Mouse (Mus musculus) heart, embryonic 13.5 days (tissue): ENCODE results near the gene Plod2. TPM values are rescaled to one million over a fixed set of nuclear protein-coding genes. Genes with fewer than 3 reads are reported as not detected.
A peak's percentile ranks its signal among the peaks of the same experiment; 100 is the strongest.

Source experiments
- ATAC-seq: fragments of 200-750 bp; cut with Nextera tagmentation; 2 replicates; pipeline ENCODE4 v1.8.0; 2017; ENCODE audit warnings: moderate TSS enrichment; ENCODE audit not compliant: insufficient number of reproducible peaks, low FRiP score, low TSS enrichment; ENCODE audit errors: extremely low read depth
- H3K27ac ChIP-seq: fragments of 300-500 bp; sonication (generic); replicated peaks from 2 replicates; pipeline ENCODE4 v1.5.1; 2015; ENCODE audit warnings: moderate library complexity, mild to moderate bottlenecking, inconsistent platforms
- H3K27me3 ChIP-seq: fragments of 300-500 bp; sonication (generic); replicated peaks from 2 replicates; pipeline ENCODE4 v1.6.1; 2015; ENCODE audit warnings: mild to moderate bottlenecking, inconsistent platforms
- H3K36me3 ChIP-seq: fragments of 300-500 bp; sonication (generic); 2 replicates; pipeline ENCODE4 v1.6.1; 2015; ENCODE audit warnings: mild to moderate bottlenecking, inconsistent platforms
- H3K4me1 ChIP-seq: fragments of 300-500 bp; sonication (generic); 2 replicates; pipeline ENCODE4 v1.6.1; 2015; ENCODE audit warnings: inconsistent platforms
- H3K4me2 ChIP-seq: fragments of 300-500 bp; sonication (generic); 2 replicates; pipeline ENCODE4 v1.6.1; 2015; ENCODE audit warnings: inconsistent platforms, mild to moderate bottlenecking, moderate library complexity
- H3K4me3 ChIP-seq: fragments of 300-500 bp; sonication (generic); 2 replicates; pipeline ENCODE4 v1.5.1; 2015; ENCODE audit warnings: moderate library complexity, mild to moderate bottlenecking, inconsistent platforms
- H3K9ac ChIP-seq: fragments of 300-500 bp; sonication (generic); 2 replicates; pipeline ENCODE4 v1.6.1; 2015; ENCODE audit warnings: inconsistent platforms, mild to moderate bottlenecking, moderate library complexity
- H3K9me3 ChIP-seq: fragments of 300-500 bp; sonication (generic); 2 replicates; pipeline ENCODE4 v1.6.1; 2016; ENCODE audit warnings: inconsistent platforms
- WGBS: fragments of 180-500 bp; shearing (Covaris S2); methylation state at CpG from one replicate; pipeline ENCODE4 v1.1.7; 2015; ENCODE audit warnings: mixed read lengths; 5-methylcytosine and 5-hydroxymethylcytosine counted together
- polyA plus RNA-seq: library from polyadenylated mRNA; unstranded; fragments of >200 nt; fragmentation: Nextera tagmentation; extraction: Ambion mirVana; gene quantifications from 2 replicates; pipeline ENCODE4 v1.2.1, GENCODE M21; 2015

Plod2 gene
- polyA plus RNA-seq, 1 experiment from 2014 or later = 30.1 TPM

DNA sequence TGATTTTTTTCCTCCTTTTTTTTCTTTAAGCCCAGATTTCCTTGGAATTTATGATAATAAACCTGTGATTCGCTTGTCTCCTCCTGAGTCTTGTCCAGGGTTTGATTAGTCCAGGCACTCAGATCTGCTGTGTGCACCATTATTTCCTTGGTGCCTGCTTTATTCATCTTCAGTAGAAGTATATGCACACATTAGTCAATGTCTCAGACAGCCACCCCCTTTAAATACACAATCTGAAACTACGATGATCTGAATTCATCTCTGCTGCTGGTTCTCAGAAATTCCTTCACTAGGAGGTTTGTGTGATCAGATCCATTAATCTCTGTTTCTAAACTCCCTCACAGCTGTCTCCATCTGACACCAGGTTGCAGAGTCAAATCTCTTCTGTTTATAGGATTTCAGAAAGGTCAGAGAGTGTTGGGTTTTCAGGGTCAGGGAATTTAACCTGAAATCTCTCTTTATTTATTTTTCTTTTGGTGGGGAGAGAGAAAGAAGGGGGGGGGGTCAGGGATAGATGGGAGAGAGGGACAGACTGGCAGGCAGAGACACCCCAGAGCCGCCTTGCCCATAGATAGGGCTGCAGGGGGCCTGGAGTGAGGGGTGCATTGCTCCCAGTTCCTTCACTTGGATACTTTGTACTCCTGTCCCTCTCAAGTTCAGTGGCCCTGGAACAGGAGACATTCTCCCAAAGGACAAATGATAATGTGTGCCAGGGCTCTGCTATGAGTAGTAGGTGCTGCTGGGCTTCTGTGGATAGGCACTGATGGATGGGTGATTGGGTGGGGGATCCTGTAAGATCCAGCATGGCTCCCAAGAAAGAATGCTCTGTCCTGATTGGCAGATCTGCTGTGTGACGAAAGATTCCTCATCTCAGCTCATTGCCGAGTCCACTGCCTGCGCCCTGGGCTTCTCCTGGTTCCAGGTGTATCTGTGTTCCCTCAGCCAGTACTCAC is 13.3 kb downstream of the Plod2 start:
- no peak overlapping the region for H3K9ac ChIP-seq
- no peak for ATAC-seq
- no peak overlapping the region for H3K4me2 ChIP-seq
- no peaks in the 10 kb centered on the region for H3K36me3 ChIP-seq
- 68% methylated on average over 6 of the region's 6 CpGs for WGBS
- H3K27ac ChIP-seq = no peak overlapping the region
- H3K9me3 ChIP-seq = no peaks in the 10 kb centered on the region
- peaks cover 37% of the 10 kb centered on the region for H3K4me1 ChIP-seq
- no peak overlapping the region for H3K4me3 ChIP-seq
- no peaks in the 10 kb centered on the region for H3K27me3 ChIP-seq

DNA sequence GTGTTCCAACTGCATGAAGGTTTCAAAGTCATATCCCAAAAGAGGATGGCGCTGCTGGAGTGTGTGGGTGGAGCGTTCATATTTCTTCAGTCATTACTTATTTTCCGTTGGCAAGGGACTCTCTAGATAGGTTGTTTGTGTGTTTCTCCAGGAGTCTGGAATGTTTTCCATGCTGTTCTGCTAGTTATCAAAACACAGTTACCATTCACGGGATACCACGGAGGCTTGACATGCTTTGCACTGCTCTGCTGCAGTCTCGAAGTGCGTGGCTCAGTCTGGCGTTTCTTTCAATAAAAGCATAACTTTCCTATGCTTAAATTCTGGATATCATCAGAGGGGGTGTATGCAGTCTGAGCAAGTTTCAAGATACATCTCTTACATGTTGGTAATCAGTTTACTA is 17.7 kb downstream of the Plod2 start:
- no peak for ATAC-seq
- peak overlapping the region; percentile 46 for H3K4me2 ChIP-seq
- no peaks in the 10 kb centered on the region for H3K27me3 ChIP-seq
- H3K9ac ChIP-seq = no peak overlapping the region
- no peaks in the 10 kb centered on the region for H3K36me3 ChIP-seq
- no peaks in the 10 kb centered on the region for H3K9me3 ChIP-seq
- H3K4me3 ChIP-seq = 0 out of 2 replicates have a peak overlapping the region, but pooled peaks have one; percentile 3
- peaks cover 45% of the 10 kb centered on the region for H3K4me1 ChIP-seq
- WGBS = 24% methylated on average over 8 of the region's 8 CpGs
- peak overlapping the region; percentile 54 for H3K27ac ChIP-seq

GRCm38 (mm10) chr9:92560840-92561547 is 19.0 kb downstream of the Plod2 start:
- Histone ChIP-seq H3K4me3 (no peak overlapping the region), H3K36me3 (no peaks in the 10 kb centered on the region), H3K4me1 (peaks cover 50% of the 10 kb centered on the region), H3K9me3 (no peaks in the 10 kb centered on the region), H3K27ac (no peak overlapping the region; the same call in 1 of the 2 replicates), H3K4me2 (no peak overlapping the region), H3K27me3 (no peaks in the 10 kb centered on the region), H3K9ac (no peak overlapping the region)
- WGBS = 55% methylated on average over 6 of the region's 6 CpGs
- ATAC-seq = no peak; the same call in 1 of the 2 replicates

GRCm38 (mm10) chr9:92562416-92562815 is 20.4 kb downstream of the Plod2 start:
- H3K4me1 ChIP-seq = peaks cover 62% of the 10 kb centered on the region
- no peak overlapping the region for H3K4me2 ChIP-seq
- no peaks in the 10 kb centered on the region for H3K9me3 ChIP-seq
- H3K4me3 ChIP-seq = no peak overlapping the region
- no peaks in the 10 kb centered on the region for H3K36me3 ChIP-seq
- no peak overlapping the region for H3K9ac ChIP-seq
- 64% methylated on average over 5 of the region's 5 CpGs for WGBS
- no peaks in the 10 kb centered on the region for H3K27me3 ChIP-seq
- no peak for ATAC-seq
- H3K27ac ChIP-seq = no peak overlapping the region

DNA sequence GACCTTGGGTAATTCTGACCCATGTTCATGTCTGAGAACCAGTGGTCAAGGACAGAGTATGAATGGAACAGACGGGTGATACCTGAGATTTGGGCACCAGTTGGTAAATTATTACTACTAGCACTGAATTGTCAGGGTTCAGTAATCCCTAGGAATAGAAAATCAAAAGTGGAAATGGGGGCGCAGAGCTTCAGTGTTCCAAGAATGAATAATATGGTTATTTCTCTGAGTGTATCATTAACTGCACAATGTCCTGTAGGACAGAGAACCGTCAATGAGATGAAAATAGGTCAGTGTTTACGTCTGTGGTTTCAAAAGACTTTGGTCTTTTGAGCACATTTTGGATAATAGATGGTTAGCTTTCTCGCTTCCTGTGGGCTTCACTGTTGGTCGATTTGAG is 21.3 kb downstream of the Plod2 start:
- Histone ChIP-seq H3K9me3 (no peaks in the 10 kb centered on the region), H3K4me1 (peaks cover 66% of the 10 kb centered on the region)

GRCm38 (mm10) chr9:92564391-92564790 is 22.4 kb downstream of the Plod2 start:
- no peak overlapping the region for H3K4me3 ChIP-seq
- no peaks in the 10 kb centered on the region for H3K27me3 ChIP-seq
- H3K9ac ChIP-seq = no peak overlapping the region
- peaks cover 61% of the 10 kb centered on the region for H3K4me1 ChIP-seq
- H3K27ac ChIP-seq = no peak overlapping the region
- H3K4me2 ChIP-seq = no peak overlapping the region
- ATAC-seq = no peak
- no peaks in the 10 kb centered on the region for H3K9me3 ChIP-seq
- H3K36me3 ChIP-seq = no peaks in the 10 kb centered on the region
- 92% methylated on average over 1 of the region's 1 CpGs for WGBS

More for the DNA sequence above, 21.3 kb downstream of the Plod2 start:
- ATAC-seq = no peak
- no peaks in the 10 kb centered on the region for H3K27me3 ChIP-seq
- no peak overlapping the region for H3K4me2 ChIP-seq
- WGBS = 84% methylated on average over 6 of the region's 6 CpGs
- H3K27ac ChIP-seq = no peak overlapping the region
- H3K9ac ChIP-seq = no peak overlapping the region
- no peaks in the 10 kb centered on the region for H3K36me3 ChIP-seq
- H3K4me3 ChIP-seq = no peak overlapping the region

GRCm38 (mm10) chr9:92566234-92566633 is 24.2 kb downstream of the Plod2 start:
- no peaks in the 10 kb centered on the region for H3K9me3 ChIP-seq
- H3K4me3 ChIP-seq = no peak overlapping the region
- WGBS = 45% methylated on average over 3 of the region's 3 CpGs
- H3K36me3 ChIP-seq = no peaks in the 10 kb centered on the region
- peak overlapping the region; percentile 54 for H3K27ac ChIP-seq
- no peak overlapping the region for H3K9ac ChIP-seq
- no peak for ATAC-seq
- peaks cover 45% of the 10 kb centered on the region for H3K4me1 ChIP-seq
- no peaks in the 10 kb centered on the region for H3K27me3 ChIP-seq
- 0 out of 2 replicates have a peak overlapping the region, but pooled peaks have one; percentile 2 for H3K4me2 ChIP-seq

- WGBS = 46% methylated on average over 7 of the region's 7 CpGs
- H3K4me1 ChIP-seq = peaks cover 38% of the 10 kb centered on the region
- no peak overlapping the region for H3K4me3 ChIP-seq
These were observed 25.5 kb downstream of the Plod2 start for GRCm38 (mm10) chr9:92567474-92567873.

GRCm38 (mm10) chr9:92568798-92569197 is 26.8 kb downstream of the Plod2 start:
- H3K4me2 ChIP-seq = no peak overlapping the region
- no peaks in the 10 kb centered on the region for H3K9me3 ChIP-seq
- ATAC-seq = no peak
- peaks cover 37% of the 10 kb centered on the region for H3K4me1 ChIP-seq
- H3K27ac ChIP-seq = no peak overlapping the region
- H3K4me3 ChIP-seq = no peak overlapping the region
- no peak overlapping the region for H3K9ac ChIP-seq
- H3K36me3 ChIP-seq = no peaks in the 10 kb centered on the region
- H3K27me3 ChIP-seq = no peaks in the 10 kb centered on the region
- 88% methylated on average over 3 of the region's 3 CpGs for WGBS

More at GRCm38 (mm10) chr9:92567474-92567873, 25.5 kb downstream of the Plod2 start:
- Histone ChIP-seq H3K4me2 (no peak overlapping the region), H3K36me3 (no peaks in the 10 kb centered on the region), H3K9me3 (no peaks in the 10 kb centered on the region), H3K27me3 (no peaks in the 10 kb centered on the region), H3K27ac (peak overlapping the region; percentile 25; the same call in 1 of the 2 replicates), H3K9ac (no peak overlapping the region)
- no peak for ATAC-seq

GRCm38 (mm10) chr9:92572376-92573108 is 30.5 kb downstream of the Plod2 start:
- Histone ChIP-seq H3K9ac (no peak overlapping the region), H3K4me2 (no peak overlapping the region), H3K27ac (no peak overlapping the region), H3K36me3 (peaks cover 9% of the 10 kb centered on the region), H3K9me3 (no peaks in the 10 kb centered on the region), H3K4me1 (peaks cover 10% of the 10 kb centered on the region), H3K27me3 (no peaks in the 10 kb centered on the region), H3K4me3 (no peak overlapping the region)
- ATAC-seq = no peak
- 66% methylated on average over 8 of the region's 8 CpGs for WGBS

DNA sequence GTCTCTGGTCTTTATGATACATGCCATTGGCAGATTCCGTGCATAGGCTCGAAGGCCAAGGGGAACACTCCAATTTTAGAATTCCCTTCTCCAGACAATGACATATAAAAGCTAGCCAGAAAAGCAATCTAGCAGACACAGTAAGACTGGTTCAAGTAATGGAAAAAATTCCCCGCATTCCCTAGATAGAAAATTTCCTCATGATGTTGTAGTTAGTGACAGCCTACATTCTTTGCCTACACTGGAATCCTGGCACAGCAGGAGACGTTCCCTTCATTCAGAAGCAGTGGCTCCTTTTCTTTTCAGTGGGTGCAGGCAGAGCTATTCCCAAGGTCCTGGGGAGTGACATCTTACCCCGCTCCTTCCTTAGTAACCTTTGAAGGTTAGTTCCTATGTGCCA is 41.9 kb downstream of the Plod2 start:
- H3K4me2 ChIP-seq = peak overlapping the region; percentile 18
- no peak overlapping the region for H3K9ac ChIP-seq
- H3K4me1 ChIP-seq = peaks cover 18% of the 10 kb centered on the region
- no peak overlapping the region for H3K4me3 ChIP-seq
- no peak for ATAC-seq
- 32% methylated on average over 5 of the region's 5 CpGs for WGBS
- peaks cover 36% of the 10 kb centered on the region for H3K36me3 ChIP-seq
- H3K9me3 ChIP-seq = no peaks in the 10 kb centered on the region
- no peaks in the 10 kb centered on the region for H3K27me3 ChIP-seq
- H3K27ac ChIP-seq = peak overlapping the region; percentile 65
